13 mouse cellular contexts compared by ENCODE assay signal in the genomic region with DNA sequence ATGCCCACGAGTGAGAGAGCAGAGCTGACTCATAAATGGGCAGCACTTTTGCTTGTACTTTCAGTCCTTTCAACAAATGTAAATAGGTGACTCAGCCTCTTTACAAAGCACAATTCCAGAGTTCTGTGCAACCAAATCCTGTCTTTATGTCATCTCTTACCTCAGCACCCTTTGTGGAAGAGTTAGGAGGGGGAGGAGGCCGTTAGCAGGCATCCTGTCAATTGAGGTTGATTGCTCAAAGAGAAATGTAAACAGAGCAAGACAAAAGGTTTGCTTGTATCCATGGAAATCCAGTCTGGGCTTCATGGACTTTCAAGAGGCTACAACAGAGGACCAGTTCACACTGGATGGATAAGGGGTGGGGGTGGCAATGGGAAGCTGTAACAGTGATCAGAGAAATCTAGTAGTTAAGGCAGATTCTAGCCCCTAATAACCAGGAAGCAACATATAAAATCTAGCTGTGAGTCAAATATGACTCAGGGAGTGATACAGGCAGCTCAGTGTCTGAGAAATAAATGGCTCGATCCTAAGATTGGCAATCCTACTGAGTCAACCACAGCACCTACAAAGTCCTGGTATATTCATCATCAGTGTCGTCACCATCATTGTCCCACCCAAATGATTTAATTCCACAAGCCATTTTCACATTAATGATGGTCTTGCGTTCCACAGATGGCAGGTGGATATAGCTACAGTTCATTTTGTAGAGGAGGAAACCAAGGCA.
DNase-seq lines count a peak whose midpoint lies in the region; ATAC-seq and TF ChIP-seq lines count a peak whose summit lies in the region.
"Had no signal": no experiment of that assay in that cellular context is flagged by ENCODE, and none has a peak within 500 bp of the region (broad histone marks: within the 10 kb centered on the region; RNA-seq: fewer than 3 reads in every experiment).

No protein-coding gene starts in this region.

- no peak overlapping the region for H3K9ac ChIP-seq in forebrain, postnatal 0 days
- H3K9ac ChIP-seq in heart, embryonic 12.5 days: no peak overlapping the region
- H3K9ac ChIP-seq: embryonic facial prominence, embryonic 15.5 days; neural tube, embryonic 13.5 days had no signal

- ATAC-seq in forebrain, postnatal 0 days: peak; percentile 66
- no peak for ATAC-seq in heart, embryonic 12.5 days (ENCODE audit: insufficient number of reproducible peaks, low FRiP score)

- whole genome bisulfite sequencing in forebrain, postnatal 0 days: 47% methylated on average over 5 of the region's 5 CpGs
- WGBS in heart, embryonic 12.5 days: 67% methylated on average over 5 of the region's 5 CpGs

- no peak overlapping the region for H3ac ChIP-seq in myocyte (ENCODE audit: control insufficient read depth, insufficient read length)

- no peaks in the 10 kb centered on the region for H3K4me1 ChIP-seq in forebrain, postnatal 0 days (ENCODE audit: insufficient read depth)
- no peaks in the 10 kb centered on the region for H3K4me1 ChIP-seq in heart, embryonic 12.5 days (replicated peaks)
- H3K4me1 ChIP-seq: embryonic facial prominence, embryonic 15.5 days; heart, embryonic 10.5 days had no signal

- no peaks in the 10 kb centered on the region for H3K79me2 ChIP-seq in myocyte (ENCODE audit: control insufficient read depth, insufficient read depth)

- TF ChIP-seq POLR2A in brain, embryonic 14.5 days (IDR thresholded peaks at IDR 0.05; ENCODE audit: borderline replicate concordance, extremely low read depth, insufficient read depth, insufficient read length, poor library complexity, severe bottlenecking): no peak
- TF ChIP-seq POLR2A in myocyte (IDR thresholded peaks at IDR 0.05; ENCODE audit: insufficient read length, low read depth): no peak

- TF ChIP-seq CTCF in brain, embryonic 14.5 days (IDR thresholded peaks at IDR 0.05; ENCODE audit: borderline replicate concordance, extremely low read depth, insufficient read depth, insufficient read length): no peak
- no peak for TF ChIP-seq CTCF in forebrain, postnatal 0 days (IDR thresholded peaks at IDR 0.05; ENCODE audit: low read depth)

- no peaks in the 10 kb centered on the region for H3K36me3 ChIP-seq in forebrain, postnatal 0 days (ENCODE audit: insufficient read depth)
- no peaks in the 10 kb centered on the region for H3K36me3 ChIP-seq in myocyte (ENCODE audit: control insufficient read depth, insufficient read depth)
- no peaks in the 10 kb centered on the region for H3K36me3 ChIP-seq in heart, embryonic 12.5 days
- H3K36me3 ChIP-seq: embryonic facial prominence, embryonic 15.5 days; heart, embryonic 10.5 days; neural tube, embryonic 13.5 days had no signal

- no peak overlapping the region for H3K4me2 ChIP-seq in forebrain, postnatal 0 days (ENCODE audit: low read depth)
- H3K4me2 ChIP-seq in myocyte (ENCODE audit: low read depth): peak overlapping the region; percentile 48
- H3K4me2 ChIP-seq in heart, embryonic 12.5 days: no peak overlapping the region
- H3K4me2 ChIP-seq: embryonic facial prominence, embryonic 15.5 days; neural tube, embryonic 13.5 days had no signal

- DNase-seq in Muller cell, postnatal 12 days (ENCODE audit: inconsistent ontology term): peak; percentile 87
- DNase-seq in brain, embryonic 14.5 days (ENCODE audit: low read depth): peak; percentile 73
- no peak for DNase-seq in forebrain, postnatal 0 days
- DNase-seq in left cerebral cortex, adult 9 months (ENCODE audit: low spot score in 2 of 2): no peak
- DNase-seq in kidney, postnatal 14 days: no peak
- no peak for DNase-seq in layer of hippocampus, adult 18-20 months (ENCODE audit: low spot score in 2 of 2)
- DNase-seq: kidney, adult 11 months; lung, postnatal 4 days had no signal

- no peak overlapping the region for H3K4me3 ChIP-seq in forebrain, postnatal 0 days (ENCODE audit: low read depth, low read length)
- H3K4me3 ChIP-seq in myocyte: no peak overlapping the region
- no peak overlapping the region for H3K4me3 ChIP-seq in heart, embryonic 12.5 days
- H3K4me3 ChIP-seq: embryonic facial prominence, embryonic 15.5 days; heart, embryonic 10.5 days; neural tube, embryonic 13.5 days had no signal

- no peak overlapping the region for H3K27ac ChIP-seq in forebrain, postnatal 0 days (ENCODE audit: low read depth, low read length)
- H3K27ac ChIP-seq in heart, embryonic 12.5 days (ENCODE audit: poor library complexity, severe bottlenecking): no peak overlapping the region
- H3K27ac ChIP-seq: embryonic facial prominence, embryonic 15.5 days; heart, embryonic 10.5 days; neural tube, embryonic 13.5 days had no signal

- H3K27me3 ChIP-seq in forebrain, postnatal 0 days (ENCODE audit: insufficient read depth, low read length): no peaks in the 10 kb centered on the region
- H3K27me3 ChIP-seq in myocyte (ENCODE audit: control insufficient read depth, insufficient read depth, insufficient read length): no peaks in the 10 kb centered on the region
- no peaks in the 10 kb centered on the region for H3K27me3 ChIP-seq in heart, embryonic 12.5 days (replicated peaks)
- H3K27me3 ChIP-seq: embryonic facial prominence, embryonic 15.5 days; neural tube, embryonic 13.5 days had no signal

- H3K9me3 ChIP-seq in forebrain, postnatal 0 days (ENCODE audit: low read length): no peaks in the 10 kb centered on the region
- no peaks in the 10 kb centered on the region for H3K9me3 ChIP-seq in heart, embryonic 12.5 days (replicated peaks)
- H3K9me3 ChIP-seq: embryonic facial prominence, embryonic 15.5 days; heart, embryonic 10.5 days; neural tube, embryonic 13.5 days had no signal

TF ChIP-seq in myocyte, 11 proteins besides CTCF, POLR2A, EP300 and RAD21:
- TF ChIP-seq REST (IDR thresholded peaks at IDR 0.05; ENCODE audit: insufficient read depth, insufficient read length): no peak
- no peak for TF ChIP-seq USF1 (IDR thresholded peaks at IDR 0.05; ENCODE audit: low read depth)
- no peak for TF ChIP-seq CEBPB (IDR thresholded peaks at IDR 0.05; ENCODE audit: insufficient read depth, poor library complexity, severe bottlenecking)
- no peak for TF ChIP-seq TCF12 (IDR thresholded peaks at IDR 0.05; ENCODE audit: insufficient read depth, poor library complexity, severe bottlenecking)
- no peak for TF ChIP-seq E2F4 (IDR thresholded peaks at IDR 0.05; ENCODE audit: insufficient read depth)
- TF ChIP-seq MYOG (IDR thresholded peaks at IDR 0.05; ENCODE audit: control insufficient read depth in 1 of 3, insufficient read depth in 1 of 3, insufficient read length in 2 of 3, low read depth in 2 of 3): no peak
- TF ChIP-seq MAX (IDR thresholded peaks at IDR 0.05; ENCODE audit: low read depth): no peak
- TF ChIP-seq TCF3 (IDR thresholded peaks at IDR 0.05; ENCODE audit: insufficient read length, low read depth): no peak
- TF ChIP-seq SRF (IDR thresholded peaks at IDR 0.05; ENCODE audit: control insufficient read depth, insufficient read length, low read depth): no peak
- no peak for TF ChIP-seq MYOD1 (IDR thresholded peaks at IDR 0.05; ENCODE audit: control insufficient read depth in 1 of 3, insufficient read length in 2 of 3, low read depth in 2 of 3)
- no peak for TF ChIP-seq POLR2AphosphoS2 (IDR thresholded peaks at IDR 0.05; ENCODE audit: insufficient read length, low read depth)

Comparison
In these comparisons a context has a peak if more than half of its experiments do, and no peak if none do; other contexts are left out.
1. DNase-seq: peak in Muller cell, postnatal 12 days (single experiment) and brain, embryonic 14.5 days (single experiment); none in forebrain, postnatal 0 days (single experiment), left cerebral cortex, adult 9 months (0 of 2), kidney, postnatal 14 days (single experiment) and layer of hippocampus, adult 18-20 months (0 of 2).